Mouse (Mus musculus) brain, embryonic 14.5 days (tissue): ENCODE measurements at regions not wholly inside any gene's neighbourhood (a gene's known extent, or its start where the extent isn't known, plus 50 kb on each side); places are given as distances from the start of the nearest gene placed in this dataset.

Experiments used
- CTCF ChIP-seq: fragments of 200-500 bp; IDR thresholded peaks from 2 replicates; pipeline ENCODE4 v1.5.1; 2012; ENCODE audit warnings: inconsistent platforms, mild to moderate bottlenecking, moderate library complexity, borderline replicate concordance; ENCODE audit not compliant: insufficient read depth, insufficient read length; ENCODE audit errors: extremely low read depth
- POLR2A ChIP-seq: fragments of 200-500 bp; IDR thresholded peaks from 2 replicates; pipeline ENCODE4 v1.6.1; 2012; ENCODE audit warnings: mild to moderate bottlenecking, inconsistent platforms, borderline replicate concordance; ENCODE audit not compliant: poor library complexity, insufficient read depth, insufficient read length, severe bottlenecking; ENCODE audit errors: extremely low read depth

DNA sequence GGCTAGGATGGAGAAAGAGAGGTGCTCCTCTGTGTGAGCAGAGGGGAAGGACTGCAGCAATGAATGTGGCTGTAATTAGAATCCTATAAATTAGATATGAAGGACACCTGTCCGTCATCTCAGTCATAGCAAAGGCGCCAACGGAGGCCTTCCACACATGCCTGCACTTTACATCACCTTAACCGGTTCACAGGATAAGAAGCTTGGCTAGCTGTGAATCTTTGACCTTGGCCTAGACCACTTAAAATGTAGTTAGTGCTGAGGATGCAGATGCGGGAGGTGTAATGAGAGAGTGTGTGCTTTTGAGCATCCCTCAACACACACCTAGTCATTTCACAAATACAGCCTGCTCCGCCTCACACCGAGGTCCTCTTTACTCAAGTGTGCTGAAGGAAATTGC is 228.6 kb downstream of the Irs2 start:
- no peak for TF ChIP-seq CTCF
- TF ChIP-seq POLR2A = no peak
